Mouse (Mus musculus) skeletal muscle tissue, adult 2 months (tissue): ENCODE data around the gene Fam129a.
A peak's percentile ranks its signal among the peaks of the same experiment; 100 is the strongest.

Experiments
- DNase-seq: peaks from one replicate; pipeline ENCODE4 v3.0.0-alpha.2; 2012; ENCODE audit warnings: low read depth, low spot score

Fam129a gene

DNA sequence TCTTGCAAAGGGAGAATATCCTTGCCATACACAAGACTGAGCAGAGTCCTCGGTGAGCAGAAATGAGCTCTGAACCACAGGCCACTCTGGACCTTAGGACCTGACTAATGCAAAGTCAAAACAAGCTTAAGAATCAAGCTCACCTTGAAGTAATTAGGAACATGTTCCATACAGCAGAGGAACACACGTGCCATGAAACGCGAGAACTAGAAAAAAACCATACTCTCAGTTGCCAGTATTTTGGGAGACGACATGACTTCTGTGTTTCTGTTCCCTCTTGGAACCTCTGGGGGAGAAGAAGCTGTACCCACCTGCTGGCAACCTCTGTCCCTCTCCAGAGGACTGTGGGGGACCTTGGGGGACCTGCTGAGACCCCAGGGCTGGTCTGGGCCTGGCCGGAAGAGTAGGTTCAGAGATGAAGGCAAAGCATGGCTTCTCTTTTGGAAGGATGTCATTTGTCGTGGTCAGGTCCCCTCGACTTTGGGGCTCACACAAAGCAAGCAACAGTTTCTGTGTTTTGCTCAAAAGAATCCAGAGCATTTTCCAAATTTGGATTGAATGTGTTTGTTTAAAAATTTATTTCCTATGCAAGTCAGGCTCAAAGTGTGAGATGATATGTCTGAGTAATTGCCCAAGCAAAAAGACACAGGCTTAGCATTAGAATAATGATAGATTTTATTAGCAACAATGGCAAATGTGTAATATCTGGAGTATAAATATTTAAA lies 12.6 kb downstream of the Fam129a start:
- no peak for DNase-seq

GRCm38 (mm10) chr1:151584182-151584471 lies 13.1 kb downstream of the Fam129a start:
- DNase-seq: no peak

DNA sequence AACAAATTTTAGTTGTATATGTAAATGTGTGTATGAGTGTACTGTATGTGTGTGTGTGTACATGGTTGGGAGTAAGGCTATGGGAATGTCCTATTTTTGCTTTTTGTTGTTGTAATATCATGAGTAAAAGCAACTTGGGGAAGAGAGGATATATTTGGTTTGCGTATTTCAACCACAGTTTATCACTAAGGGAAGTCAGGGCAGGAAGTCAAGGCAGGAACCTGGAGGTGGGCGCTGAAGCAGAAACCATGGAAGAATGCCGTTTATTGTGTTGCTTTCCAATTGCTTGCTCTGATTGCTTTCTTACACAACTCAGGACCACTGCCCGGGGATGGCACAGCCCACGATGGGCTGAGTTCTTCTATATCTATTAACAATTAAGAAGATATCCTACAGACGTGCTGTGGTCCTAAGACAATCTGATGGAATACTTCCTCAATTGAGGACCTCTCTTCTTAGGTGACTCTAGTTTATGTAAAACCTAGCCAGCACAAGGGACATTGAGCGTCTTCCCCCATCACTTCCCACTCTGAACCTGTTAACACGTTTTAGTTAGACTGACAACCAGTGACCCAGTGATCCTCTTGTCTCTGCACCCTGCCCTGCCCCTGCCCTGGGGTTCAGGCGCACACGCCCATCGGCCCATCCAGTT lies 13.7 kb downstream of the Fam129a start:
- DNase-seq: no peak

DNA sequence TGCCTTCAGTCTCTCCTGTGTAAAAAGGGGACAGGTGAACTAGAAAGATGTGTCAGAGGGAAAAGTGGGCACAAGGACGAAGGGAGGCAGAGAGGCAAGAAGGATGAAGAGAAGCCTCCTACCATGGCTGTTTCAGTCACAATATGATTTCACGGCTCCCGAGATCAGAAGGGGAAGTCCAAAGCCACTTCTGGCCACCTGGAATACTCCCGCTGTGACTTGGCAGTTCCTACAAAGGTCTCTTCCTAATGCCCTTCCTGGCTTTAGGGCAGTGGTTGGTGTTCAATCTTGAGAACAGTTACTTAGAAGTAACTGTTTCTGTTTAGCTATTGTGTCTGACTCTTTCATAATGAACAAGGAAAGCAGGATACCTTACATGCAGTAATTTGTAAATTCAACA lies 14.7 kb downstream of the Fam129a start:
- no peak for DNase-seq

DNA sequence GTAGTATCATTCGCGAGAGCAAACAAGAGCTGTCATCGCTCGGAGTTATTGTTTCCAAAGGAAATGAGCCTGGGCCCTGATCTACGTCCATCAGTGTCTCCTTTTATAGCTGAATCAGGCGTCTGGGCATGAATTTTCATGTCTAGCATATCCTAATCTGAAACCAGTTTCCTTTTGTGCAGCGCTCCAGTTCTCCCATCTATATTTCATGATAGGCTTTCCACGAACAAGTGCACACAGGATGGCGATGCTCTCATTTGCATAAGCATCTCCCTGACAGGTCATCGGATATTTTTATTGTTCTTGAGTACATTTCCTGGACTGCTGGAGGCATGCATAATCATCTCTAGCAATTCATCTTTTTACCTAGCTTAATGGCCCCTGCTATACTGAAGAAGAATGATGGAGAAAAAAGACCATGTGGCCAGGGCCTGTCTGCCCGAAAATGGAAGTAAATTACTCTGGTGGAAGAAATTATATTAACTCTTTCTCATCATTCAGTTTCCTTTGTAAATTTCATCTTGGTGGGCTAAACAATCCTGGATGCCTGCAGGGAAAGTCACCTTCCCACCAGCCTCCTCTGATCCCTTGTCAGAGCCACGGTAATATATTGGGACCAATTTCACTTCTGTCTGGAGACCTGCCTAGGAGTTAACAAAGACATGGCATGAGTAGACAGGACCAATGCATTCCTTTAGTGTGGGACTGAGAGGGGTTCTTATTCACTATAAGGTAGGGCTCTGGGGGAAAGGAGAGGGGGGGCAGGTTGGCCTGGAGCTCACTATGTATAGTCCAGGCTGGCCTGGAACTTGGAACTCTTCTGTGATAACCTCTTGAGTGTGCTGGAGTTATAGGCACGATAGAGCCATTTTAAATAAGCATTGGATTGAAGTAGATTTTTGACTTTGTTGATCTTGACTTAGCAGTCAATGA lies 21.4 kb downstream of the Fam129a start:
- DNase-seq: no peak

- DNase-seq: no peak
These were observed 23.9 kb downstream of the Fam129a start for GRCm38 (mm10) chr1:151594906-151595305.

DNA sequence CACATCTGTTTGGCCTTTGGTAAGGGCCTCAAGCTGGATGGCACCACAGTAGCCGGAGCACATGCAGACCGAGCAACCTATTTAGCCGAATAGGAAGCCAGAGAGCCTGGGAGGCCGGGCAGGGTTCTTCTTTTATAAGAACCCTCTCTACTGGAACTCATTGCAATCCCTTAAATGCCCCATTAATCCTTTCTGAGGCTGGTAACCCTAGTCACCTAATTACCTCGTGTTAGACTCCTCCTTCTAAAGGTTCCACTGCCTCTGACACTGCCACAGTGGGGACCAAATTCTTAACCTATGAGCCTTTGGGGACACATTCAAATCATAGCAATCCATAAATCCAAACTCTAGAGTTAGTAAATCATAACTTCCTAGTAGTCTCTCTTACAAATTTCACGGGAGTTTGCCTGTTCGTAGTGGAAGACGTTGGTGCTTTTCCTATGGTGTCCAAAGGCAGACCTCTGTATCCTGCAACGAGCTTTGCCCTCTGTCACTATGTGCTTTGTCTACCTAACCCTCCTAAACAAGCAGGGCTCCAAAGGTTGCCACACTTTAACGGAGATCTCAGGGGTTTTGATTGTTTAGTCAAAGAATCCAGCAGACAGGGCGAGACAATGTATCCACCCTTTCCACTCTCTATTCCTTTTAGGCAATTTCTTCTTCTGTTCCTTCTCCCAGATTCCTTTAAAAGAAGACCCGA lies 24.8 kb downstream of the Fam129a start:
- no peak for DNase-seq

GRCm38 (mm10) chr1:151596562-151596961 lies 25.6 kb downstream of the Fam129a start:
- peak; percentile 72 for DNase-seq

GRCm38 (mm10) chr1:151597677-151598297 lies 26.8 kb downstream of the Fam129a start:
- no peak for DNase-seq

- no peak for DNase-seq
These were observed 27.9 kb downstream of the Fam129a start for GRCm38 (mm10) chr1:151598876-151599275.

DNA sequence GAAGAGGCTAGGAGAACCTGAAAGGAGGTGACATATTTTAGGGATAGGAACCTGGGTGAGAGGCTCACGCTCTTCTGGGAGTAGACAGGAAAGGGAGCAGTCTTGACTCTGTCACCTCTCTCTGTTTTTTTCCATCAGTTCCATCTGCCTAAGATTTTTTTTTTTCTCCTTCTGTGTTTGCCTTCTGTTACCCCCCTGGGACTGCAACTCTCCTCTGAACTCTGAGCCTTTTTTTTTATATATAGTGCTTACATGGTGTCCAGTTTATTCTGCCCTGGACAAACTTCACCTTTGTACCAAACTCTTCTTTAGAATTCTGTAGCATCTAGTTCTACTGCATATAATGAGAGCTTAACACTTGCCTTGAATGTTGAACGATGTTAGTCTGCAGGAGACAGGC lies 33.3 kb downstream of the Fam129a start:
- no peak for DNase-seq

DNA sequence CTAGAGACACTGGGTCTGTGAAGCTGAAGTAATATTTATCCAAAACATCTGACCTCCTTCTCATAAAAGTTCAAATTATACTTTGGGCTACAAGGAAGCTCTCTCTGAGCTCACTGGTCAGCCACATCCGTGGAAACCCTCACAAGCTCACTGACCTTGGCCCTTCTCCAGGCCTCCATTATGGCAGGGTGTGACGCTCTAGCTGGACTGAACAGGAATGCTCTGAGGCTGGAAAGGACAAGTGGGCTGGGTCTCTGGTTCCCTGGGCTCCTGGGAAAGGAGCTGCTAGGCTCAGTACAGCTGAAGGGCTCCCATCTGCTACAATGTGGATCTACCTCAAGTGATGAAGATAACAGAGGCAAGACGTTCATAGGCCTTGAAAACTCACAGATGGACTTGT lies 37.0 kb downstream of the Fam129a start:
- DNase-seq: peak; percentile 77

- no peak for DNase-seq
These were observed 39.6 kb downstream of the Fam129a start for GRCm38 (mm10) chr1:151610621-151611020.

GRCm38 (mm10) chr1:151614320-151614935 lies 43.4 kb downstream of the Fam129a start:
- DNase-seq: no peak

- DNase-seq: no peak
These were observed 44.6 kb downstream of the Fam129a start for GRCm38 (mm10) chr1:151615625-151616024.

- DNase-seq: no peak
These were observed 45.7 kb downstream of the Fam129a start for GRCm38 (mm10) chr1:151616555-151617205.

DNA sequence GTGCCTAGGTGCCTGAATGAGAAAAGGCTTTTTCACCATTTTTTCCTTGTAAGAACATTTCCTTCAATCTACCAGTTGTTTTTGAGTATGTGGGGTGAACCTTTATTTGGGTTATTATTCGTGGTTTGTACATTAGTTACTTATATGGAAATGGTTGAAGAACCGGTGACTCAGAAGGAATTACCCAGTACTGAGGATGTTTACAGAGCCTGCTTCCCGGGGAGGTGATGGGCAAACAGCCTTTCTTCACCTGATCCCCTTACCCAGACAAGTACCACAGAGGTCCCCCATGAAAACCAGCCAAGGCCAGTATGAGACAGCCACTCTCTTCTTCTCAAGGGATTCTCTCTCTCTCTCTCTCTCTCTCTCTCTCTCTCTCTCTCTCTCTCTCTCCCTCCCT lies 47.3 kb downstream of the Fam129a start:
- DNase-seq: no peak

DNA sequence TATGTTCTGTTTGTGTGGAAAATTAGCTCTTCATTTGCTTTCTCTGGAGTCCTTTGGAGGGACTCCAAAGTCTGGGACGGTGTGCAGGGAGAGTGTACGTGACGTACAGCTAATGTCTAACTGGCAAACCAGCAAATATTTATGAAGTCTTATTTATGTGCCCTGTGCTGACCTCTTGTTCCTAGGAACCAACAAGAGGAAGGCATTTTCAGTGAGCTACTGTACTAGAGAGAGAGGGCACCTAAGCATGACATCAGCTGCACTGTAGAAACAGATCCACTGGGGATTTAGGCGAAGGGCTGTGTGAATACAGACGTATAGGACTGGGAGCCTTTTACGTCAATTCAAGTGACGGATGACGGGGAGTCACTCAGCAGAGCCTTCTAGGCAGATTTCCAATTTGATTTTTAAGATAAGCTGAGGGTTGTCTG lies 48.3 kb downstream of the Fam129a start:
- no peak for DNase-seq

DNA sequence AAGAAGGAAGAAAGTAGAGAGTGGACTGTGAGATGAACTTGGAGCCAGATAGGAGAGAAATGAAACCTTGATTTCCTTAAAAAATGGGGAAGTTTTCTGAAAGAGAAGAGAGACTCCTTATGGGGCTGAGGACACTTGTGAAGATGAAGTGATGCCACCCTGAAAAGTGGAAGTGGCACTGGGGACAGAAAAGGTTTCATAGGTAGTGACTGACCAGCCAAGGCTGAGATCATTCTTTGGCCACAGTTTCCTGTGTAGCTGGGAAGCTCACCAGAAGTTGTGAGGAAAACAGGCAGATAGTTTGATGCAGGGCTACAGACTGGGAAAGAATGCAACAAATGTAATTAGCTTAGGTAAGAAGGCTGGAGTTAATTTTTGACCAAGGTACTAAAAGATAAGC lies 49.7 kb downstream of the Fam129a start:
- DNase-seq: no peak

DNA sequence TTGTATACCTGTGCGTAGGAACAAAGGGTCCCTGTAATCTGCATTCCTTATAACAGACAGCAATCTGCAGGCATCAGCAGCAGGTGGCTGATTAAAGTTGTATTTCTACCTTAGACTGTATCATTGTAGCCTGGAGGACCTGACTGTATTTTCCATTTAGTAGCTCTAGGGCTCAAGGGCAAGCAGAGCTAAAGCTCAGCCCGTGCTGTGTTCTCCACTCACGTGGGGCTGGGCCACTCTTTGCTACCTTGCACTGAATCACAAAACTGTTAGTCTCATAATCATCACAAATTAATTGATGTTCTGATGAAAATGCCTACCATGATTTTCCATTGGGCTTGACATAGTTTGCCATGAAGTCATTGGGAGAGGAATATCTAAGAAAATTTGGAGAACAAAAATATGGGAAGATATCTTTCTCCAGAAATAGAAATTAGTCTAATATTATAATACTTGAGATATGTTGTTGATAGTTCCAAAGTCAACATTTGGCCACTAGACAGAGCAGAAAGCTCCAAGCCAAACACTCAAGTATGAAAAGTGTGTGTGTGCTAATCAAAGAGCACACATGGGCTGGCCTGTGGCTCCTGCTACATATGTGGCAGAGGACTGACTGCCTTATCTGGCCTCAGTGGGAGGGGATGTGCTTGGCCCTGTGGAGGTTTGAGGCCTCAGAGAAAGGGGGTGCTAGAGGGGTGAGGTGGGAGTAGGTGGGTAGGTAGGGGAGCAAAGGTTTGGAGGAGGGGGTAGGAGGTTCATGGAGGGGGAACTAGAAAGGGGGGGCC lies 53.6 kb downstream of the Fam129a start:
- no peak for DNase-seq
